Mouse (Mus musculus) 416B (cell line): ENCODE measurements at regions not wholly inside any gene's neighbourhood (a gene's known extent, or its start where the extent isn't known, plus 50 kb on each side); places are given as distances from the start of the nearest gene placed in this dataset.
"Not testable (repeated sequence)": the region's sequence is repeated elsewhere in the genome, so short reads cannot be mapped to it uniquely, and the experiment has no call there.

ENCODE experiments used
- DNase-seq: peaks from one replicate; pipeline ENCODE4 v3.0.0; 2011; ENCODE audit warnings: low read depth

- DNase-seq: no peak
Observed at GRCm38 (mm10) chr12:8410410-8411341, 89.1 kb downstream of the Rhob start.

GRCm38 (mm10) chr12:8402084-8402483 lies 88.9 kb downstream of the Hs1bp3 start:
- DNase-seq: no peak

GRCm38 (mm10) chr12:8401376-8401775 lies 88.1 kb downstream of the Hs1bp3 start:
- DNase-seq: no peak

- no peak for DNase-seq
Observed at GRCm38 (mm10) chr12:8400345-8401130, 87.3 kb downstream of the Hs1bp3 start.

GRCm38 (mm10) chr12:8398852-8399251 lies 85.6 kb downstream of the Hs1bp3 start:
- no peak for DNase-seq

- not testable (repeated sequence) for DNase-seq
Observed at GRCm38 (mm10) chr12:8396408-8396807, 83.2 kb downstream of the Hs1bp3 start.

GRCm38 (mm10) chr12:8394894-8395297 lies 81.7 kb downstream of the Hs1bp3 start:
- no peak for DNase-seq

GRCm38 (mm10) chr12:8393976-8394375 lies 80.7 kb downstream of the Hs1bp3 start:
- no peak for DNase-seq
